Mouse (Mus musculus): ENCODE results near the gene Gm20422.

The Gm20422 gene

GRCm38 (mm10) chr8:69793666-69794065, 19.0 kb upstream of the Gm20422 start:
- no peak for DNase-seq (ENCODE audit: low read depth, low spot score)

GRCm38 (mm10) chr8:69791415-69792068, 16.9 kb upstream of the Gm20422 start:
- no peak for DNase-seq (ENCODE audit: low read depth, low spot score)

- peak; percentile 82 for DNase-seq (ENCODE audit: low read depth, low spot score)
Measured at GRCm38 (mm10) chr8:69790773-69791367, 16.2 kb upstream of the Gm20422 start, which contains the start of the genes Atp13a1 and Zfp866. Gene Atp13a1 (plus strand): TSS chr8:69791163. Gene Zfp866 (minus strand): TSS chr8:69791178.

GRCm38 (mm10) chr8:69790364-69790763, 15.7 kb upstream of the Gm20422 start:
- no peak for DNase-seq (ENCODE audit: low read depth, low spot score)

- no peak for DNase-seq (ENCODE audit: low read depth, low spot score)
Measured at GRCm38 (mm10) chr8:69789731-69790130, 15.0 kb upstream of the Gm20422 start.

- no peak for DNase-seq (ENCODE audit: low read depth, low spot score)
Measured at GRCm38 (mm10) chr8:69789105-69789504, 14.4 kb upstream of the Gm20422 start.

GRCm38 (mm10) chr8:69777111-69777510, 2.4 kb upstream of the Gm20422 start:
- no peak for DNase-seq (ENCODE audit: low read depth, low spot score)

- DNase-seq (ENCODE audit: low read depth, low spot score) = no peak
Measured at GRCm38 (mm10) chr8:69775149-69775534, 456 bp upstream of the Gm20422 start.

- no peak for DNase-seq (ENCODE audit: low read depth, low spot score)
Measured at GRCm38 (mm10) chr8:69772106-69772505, 2.6 kb downstream of the Gm20422 start.

- DNase-seq (ENCODE audit: low read depth, low spot score) = no peak
Measured at GRCm38 (mm10) chr8:69771221-69771620, 3.5 kb downstream of the Gm20422 start.

- DNase-seq (ENCODE audit: low read depth, low spot score) = no peak
Measured at GRCm38 (mm10) chr8:69761814-69762445, 12.8 kb downstream of the Gm20422 start.

GRCm38 (mm10) chr8:69758316-69758715, 16.4 kb downstream of the Gm20422 start:
- no peak for DNase-seq (ENCODE audit: low read depth, low spot score)

GRCm38 (mm10) chr8:69752437-69752836, 22.2 kb downstream of the Gm20422 start:
- no peak for DNase-seq (ENCODE audit: low read depth, low spot score)

GRCm38 (mm10) chr8:69749544-69750454, 24.9 kb downstream of the Gm20422 start, which contains the start of gene Zfp963:
Gene Zfp963 (minus strand): TSS chr8:69749970.
- peak; percentile 96 for DNase-seq (ENCODE audit: low read depth, low spot score)

- DNase-seq (ENCODE audit: low read depth, low spot score) = no peak
Measured at GRCm38 (mm10) chr8:69741231-69741630, 33.5 kb downstream of the Gm20422 start.

GRCm38 (mm10) chr8:69740763-69741162, 33.9 kb downstream of the Gm20422 start:
- DNase-seq (ENCODE audit: low read depth, low spot score) = no peak

GRCm38 (mm10) chr8:69735495-69735894, 39.2 kb downstream of the Gm20422 start:
- DNase-seq (ENCODE audit: low read depth, low spot score) = no peak

GRCm38 (mm10) chr8:69717232-69717580, 57.5 kb downstream of the Gm20422 start:
- DNase-seq (ENCODE audit: low read depth, low spot score) = no peak

- peak; percentile 100 for DNase-seq (ENCODE audit: low read depth, low spot score)
Measured at GRCm38 (mm10) chr8:69716403-69717231, 58.1 kb downstream of the Gm20422 start.

- no peak for DNase-seq (ENCODE audit: low read depth, low spot score)
Measured at GRCm38 (mm10) chr8:69715366-69715765, 59.3 kb downstream of the Gm20422 start.

- DNase-seq (ENCODE audit: low read depth, low spot score) = no peak
Measured at GRCm38 (mm10) chr8:69713516-69713915, 61.2 kb downstream of the Gm20422 start.
